Mouse (Mus musculus) cerebellum, adult 2 months (tissue): ENCODE results near the gene Pawr.

ENCODE experiments used
- CTCF ChIP-seq: fragments of 200-500 bp; IDR thresholded peaks from 2 replicates; pipeline ENCODE4 v1.5.1; 2011; ENCODE audit warnings: low read depth, mild to moderate bottlenecking, control low read depth, low read length, moderate library complexity, borderline replicate concordance; ENCODE audit not compliant: insufficient read depth
- POLR2A ChIP-seq: fragments of 200-500 bp; IDR thresholded peaks from 2 replicates; pipeline ENCODE4 v1.6.1; 2011; ENCODE audit warnings: low read length, control low read depth, borderline replicate concordance; ENCODE audit not compliant: insufficient read depth

GRCm38 (mm10) chr10:108445606-108446005, 113.7 kb downstream of the Pawr start:
- no peak for TF ChIP-seq CTCF
- no peak for TF ChIP-seq POLR2A
